In the genomic region with DNA sequence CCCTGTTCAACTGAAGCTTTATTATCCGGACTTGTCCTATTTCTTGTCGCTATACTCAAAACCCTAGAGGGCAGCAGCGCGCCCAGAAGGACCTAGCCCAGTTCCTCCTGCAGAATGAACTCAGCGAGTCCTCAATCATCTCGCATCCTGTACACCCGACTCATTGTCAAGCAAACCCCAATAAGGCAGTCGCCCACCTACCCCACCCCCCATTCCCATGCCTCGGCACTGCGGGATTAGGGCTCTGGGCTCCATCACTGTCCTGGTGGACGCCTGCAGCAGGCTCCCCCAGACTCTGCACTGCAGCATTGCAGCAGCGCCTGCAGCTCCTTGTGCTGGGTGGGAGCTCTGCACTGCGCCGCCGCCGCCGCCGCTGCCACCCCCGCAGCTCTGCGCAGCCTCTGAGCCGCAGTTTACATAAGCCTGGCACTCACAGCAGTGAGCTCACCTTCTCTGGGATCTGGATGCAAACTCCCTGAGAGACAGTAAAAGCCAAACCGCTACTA, we compare ENCODE assay signal across 8 mouse cellular contexts. TPM values are rescaled to one million over a fixed set of nuclear protein-coding genes. Genes with fewer than 3 reads are reported as not detected.
DNase-seq lines count a peak whose midpoint lies in the region; ATAC-seq and TF ChIP-seq lines count a peak whose summit lies in the region.

No protein-coding gene starts in this region.

- no peak for TF ChIP-seq EP300 in stomach, postnatal 0 days (optimal IDR thresholded peaks at IDR 0.05)

- H3K27me3 ChIP-seq in forebrain, embryonic 10.5 days (ENCODE audit: poor library complexity, severe bottlenecking) = peaks cover 18% of the 10 kb centered on the region
- no peaks in the 10 kb centered on the region for H3K27me3 ChIP-seq in heart, embryonic 14.5 days (ENCODE audit: control insufficient read depth, insufficient read depth, low read length)
- H3K27me3 ChIP-seq in liver, embryonic 12.5 days (replicated peaks) = peaks cover 20% of the 10 kb centered on the region
- no peaks in the 10 kb centered on the region for H3K27me3 ChIP-seq in neural tube, embryonic 11.5 days (ENCODE audit: control insufficient read depth, insufficient read depth, low read length)
- H3K27me3 ChIP-seq in stomach, postnatal 0 days (ENCODE audit: control insufficient read depth, insufficient read depth, low read length) = no peaks in the 10 kb centered on the region

- H3K9ac ChIP-seq in heart, embryonic 14.5 days (ENCODE audit: low read length) = peak overlapping the region; percentile 66
- no peak overlapping the region for H3K9ac ChIP-seq in liver, embryonic 12.5 days
- peak overlapping the region; percentile 59 for H3K9ac ChIP-seq in neural tube, embryonic 11.5 days (ENCODE audit: low read length)
- H3K9ac ChIP-seq in stomach, postnatal 0 days (ENCODE audit: low read length) = peak overlapping the region; percentile 51

- peak; percentile 81 for ATAC-seq in heart, embryonic 14.5 days (ENCODE audit: insufficient number of reproducible peaks, insufficient read depth, low FRiP score, low read depth)
- ATAC-seq in liver, embryonic 12.5 days = peak; percentile 57; the same call in 1 of the 2 replicates
- peak; percentile 88 for ATAC-seq in neural tube, embryonic 11.5 days (ENCODE audit: insufficient read depth, low FRiP score, low TSS enrichment)
- peak; percentile 91 for ATAC-seq in stomach, postnatal 0 days (ENCODE audit: low FRiP score, low TSS enrichment)

- peak; percentile 57 for TF ChIP-seq CTCF in brain, embryonic 14.5 days (IDR thresholded peaks at IDR 0.05; ENCODE audit: borderline replicate concordance, extremely low read depth, insufficient read depth, insufficient read length)
- peak; percentile 77 for TF ChIP-seq CTCF in stomach, postnatal 0 days (IDR thresholded peaks at IDR 0.05; ENCODE audit: low read depth)

- peak; percentile 72; the same call in 1 of the 2 replicates for TF ChIP-seq POLR2A in brain, embryonic 14.5 days (IDR thresholded peaks at IDR 0.05; ENCODE audit: borderline replicate concordance, extremely low read depth, insufficient read depth, insufficient read length, poor library complexity, severe bottlenecking)

- peak overlapping the region; percentile 81 for H3K4me2 ChIP-seq in heart, embryonic 14.5 days (ENCODE audit: low read length)
- peak overlapping the region; percentile 65 for H3K4me2 ChIP-seq in liver, embryonic 12.5 days
- peak overlapping the region; percentile 73 for H3K4me2 ChIP-seq in neural tube, embryonic 11.5 days (ENCODE audit: low read depth)
- H3K4me2 ChIP-seq in stomach, postnatal 0 days (replicated peaks; ENCODE audit: low read depth) = peak overlapping the region; percentile 84

- peaks cover 29% of the 10 kb centered on the region for H3K4me1 ChIP-seq in forebrain, embryonic 10.5 days
- peaks cover 16 to 29% of the 10 kb centered on the region in 2 experiments for H3K4me1 ChIP-seq in heart, embryonic 14.5 days (ENCODE audit: control insufficient read depth in 2 of 2, insufficient read depth in 2 of 2, low read length in 2 of 2)
- peaks cover 17% of the 10 kb centered on the region; the same call in 1 of the 2 replicates for H3K4me1 ChIP-seq in liver, embryonic 12.5 days
- H3K4me1 ChIP-seq in neural tube, embryonic 11.5 days (ENCODE audit: control insufficient read depth, insufficient read depth, low read length) = no peaks in the 10 kb centered on the region
- no peaks in the 10 kb centered on the region for H3K4me1 ChIP-seq in stomach, postnatal 0 days (replicated peaks; ENCODE audit: control insufficient read depth, insufficient read depth)

- H3K4me3 ChIP-seq in forebrain, embryonic 10.5 days = peak overlapping the region; percentile 67
- peak overlapping the region; percentile 48 to 85 for H3K4me3 ChIP-seq in heart, embryonic 14.5 days (ENCODE audit: control insufficient read depth in 1 of 2, insufficient read depth in 1 of 2, low read depth in 1 of 2, low read length in 2 of 2)
- H3K4me3 ChIP-seq in liver, embryonic 12.5 days = peak overlapping the region; percentile 43
- peak overlapping the region; percentile 41 for H3K4me3 ChIP-seq in neural tube, embryonic 11.5 days (ENCODE audit: low read depth, low read length)
- H3K4me3 ChIP-seq in stomach, postnatal 0 days (ENCODE audit: low read depth, low read length) = peak overlapping the region; percentile 42

- H3K36me3 ChIP-seq in forebrain, embryonic 10.5 days (replicated peaks) = no peaks in the 10 kb centered on the region
- H3K36me3 ChIP-seq in heart, embryonic 14.5 days (ENCODE audit: control insufficient read depth, insufficient read depth, low read length) = no peaks in the 10 kb centered on the region
- no peaks in the 10 kb centered on the region for H3K36me3 ChIP-seq in liver, embryonic 12.5 days
- no peaks in the 10 kb centered on the region for H3K36me3 ChIP-seq in neural tube, embryonic 11.5 days (ENCODE audit: control insufficient read depth, insufficient read depth, low read length)
- no peaks in the 10 kb centered on the region for H3K36me3 ChIP-seq in stomach, postnatal 0 days (ENCODE audit: control insufficient read depth, insufficient read depth, low read length)

- peak overlapping the region; percentile 85 for H3K27ac ChIP-seq in forebrain, embryonic 10.5 days
- peak overlapping the region; percentile 80 to 87 for H3K27ac ChIP-seq in heart, embryonic 14.5 days (replicated peaks in 1 of 2; ENCODE audit: control insufficient read depth in 1 of 2, insufficient read depth in 1 of 2, low read depth in 2 of 2, low read length in 2 of 2)
- no peak overlapping the region for H3K27ac ChIP-seq in liver, embryonic 12.5 days
- H3K27ac ChIP-seq in neural tube, embryonic 11.5 days (ENCODE audit: low read depth, low read length) = no peak overlapping the region
- H3K27ac ChIP-seq in stomach, postnatal 0 days (replicated peaks) = peak overlapping the region; percentile 30; the same call in 1 of the 2 replicates

- peak; percentile 80 for DNase-seq in CD4-positive helper T cell, adult 2 months (ENCODE audit: low read depth, low spot score)
- peak; percentile 95 for DNase-seq in brain, embryonic 14.5 days (ENCODE audit: low read depth)
- DNase-seq in forebrain, embryonic 10.5 days (ENCODE audit: extremely low spot score, low spot score) = peak; percentile 72
- DNase-seq in kidney, postnatal 14 days = peak; percentile 88
- DNase-seq in neural tube, embryonic 11.5 days (ENCODE audit: low spot score) = peak; percentile 85
- peak; percentile 83 for DNase-seq in stomach, postnatal 0 days (ENCODE audit: low spot score)

- 1% methylated on average over 22 of the region's 22 CpGs for WGBS in forebrain, embryonic 10.5 days
- under 1% methylated on average over 22 of the region's 22 CpGs for WGBS in heart, embryonic 14.5 days
- under 1% methylated on average over 22 of the region's 22 CpGs for WGBS in liver, embryonic 12.5 days (ENCODE audit: insufficient replicate concordance)
- under 1% methylated on average over 18 of the region's 22 CpGs for WGBS in neural tube, embryonic 11.5 days
- WGBS in stomach, postnatal 0 days = under 1% methylated on average over 22 of the region's 22 CpGs

- H3K9me3 ChIP-seq in forebrain, embryonic 10.5 days = no peaks in the 10 kb centered on the region
- H3K9me3 ChIP-seq in heart, embryonic 14.5 days (ENCODE audit: control insufficient read depth, low read length) = no peaks in the 10 kb centered on the region
- no peaks in the 10 kb centered on the region for H3K9me3 ChIP-seq in liver, embryonic 12.5 days (replicated peaks)
- no peaks in the 10 kb centered on the region for H3K9me3 ChIP-seq in neural tube, embryonic 11.5 days (ENCODE audit: control insufficient read depth, low read length)
- H3K9me3 ChIP-seq in stomach, postnatal 0 days (ENCODE audit: control insufficient read depth, low read length) = no peaks in the 10 kb centered on the region

RNA-seq across cellular contexts. Expression of a gene that starts 36.4 kb away (rescaled TPM):
- polyA plus RNA-seq in brain, embryonic 14.5 days (2012; rRNA removed) = not detected in 2 replicates
- polyA plus RNA-seq in forebrain, embryonic 10.5 days (2016; fragmentation: Nextera tagmentation; extraction: Ambion mirVana) = not detected in 2 replicates
- polyA plus RNA-seq in heart, embryonic 14.5 days (2014; fragmentation: Nextera tagmentation; extraction: Ambion mirVana) = not detected in 2 replicates
- not detected in 2 replicates for polyA plus RNA-seq in liver, embryonic 12.5 days (2016; fragmentation: Nextera tagmentation; extraction: Ambion mirVana)
- not detected in 2 replicates for polyA plus RNA-seq in neural tube, embryonic 11.5 days (2014; fragmentation: Nextera tagmentation; extraction: Ambion mirVana)
- polyA plus RNA-seq in stomach, postnatal 0 days (2015; fragmentation: Nextera tagmentation; extraction: Ambion mirVana) = 0.33 TPM in 1 of 2 replicates, not detected in the other

Comparison
In these comparisons a context has a peak if more than half of its experiments do, and no peak if none do; other contexts are left out.
1. H3K27ac ChIP-seq: peak in forebrain, embryonic 10.5 days (single experiment), heart, embryonic 14.5 days (2 of 2) and stomach, postnatal 0 days (single experiment); none in liver, embryonic 12.5 days (single experiment) and neural tube, embryonic 11.5 days (single experiment).
2. Peak in every context shown above with its lines, with median percentiles within 50 percentile points of each other: DNase-seq, H3K4me3 ChIP-seq, ATAC-seq and H3K4me2 ChIP-seq.